Mouse (Mus musculus): Measurements from ENCODE around the gene Bola2.

Gene Bola2

GRCm38 (mm10) chr7:126690737-126691136 lies 4.5 kb upstream of the Bola2 start:
- no peak for DNase-seq

- no peak for DNase-seq
Observed at GRCm38 (mm10) chr7:126691676-126692075, 3.5 kb upstream of the Bola2 start.

- DNase-seq, result no peak
Observed at GRCm38 (mm10) chr7:126692426-126692825, 2.8 kb upstream of the Bola2 start.

- DNase-seq, result peak; percentile 94
Observed at GRCm38 (mm10) chr7:126693256-126693655, 1.9 kb upstream of the Bola2 start.

- no peak for DNase-seq
Observed at GRCm38 (mm10) chr7:126693781-126694180, 1.4 kb upstream of the Bola2 start.

- DNase-seq, result no peak
Observed at GRCm38 (mm10) chr7:126694441-126695051, 655 bp upstream of the Bola2 start.

- DNase-seq, result peak; percentile 90
Observed at GRCm38 (mm10) chr7:126695631-126696207, 518 bp downstream of the Bola2 start, which contains the start of gene Slx1b. Gene Slx1b, minus strand, starts transcription at chr7:126695784.

- DNase-seq, result peak; percentile 37
Observed at GRCm38 (mm10) chr7:126696303-126696702, 1.1 kb downstream of the Bola2 start.

GRCm38 (mm10) chr7:126696886-126697285 lies 1.7 kb downstream of the Bola2 start:
- no peak for DNase-seq

- DNase-seq, result no peak
Observed at GRCm38 (mm10) chr7:126697838-126698237, 2.6 kb downstream of the Bola2 start.

GRCm38 (mm10) chr7:126700063-126701015 lies 5.1 kb downstream of the Bola2 start:
- DNase-seq, result peak; percentile 48

- peak; percentile 99 for DNase-seq
Observed at GRCm38 (mm10) chr7:126701070-126701469, 5.9 kb downstream of the Bola2 start.

- peak; percentile 69 for DNase-seq
Observed at GRCm38 (mm10) chr7:126701559-126702357, 6.6 kb downstream of the Bola2 start.

- peak; percentile 72 for DNase-seq
Observed at GRCm38 (mm10) chr7:126702358-126702757, 7.2 kb downstream of the Bola2 start.

- DNase-seq, result peak; percentile 85
Observed at GRCm38 (mm10) chr7:126702861-126703756, 7.9 kb downstream of the Bola2 start.

- DNase-seq, result peak; percentile 68
Observed at GRCm38 (mm10) chr7:126703757-126704077, 8.5 kb downstream of the Bola2 start.

- peak; percentile 94 for DNase-seq
Observed at GRCm38 (mm10) chr7:126704121-126704980, 9.2 kb downstream of the Bola2 start.

GRCm38 (mm10) chr7:126707442-126708174 lies 12.4 kb downstream of the Bola2 start, which contains the start of gene Coro1a:
Gene Coro1a, minus strand, starts transcription at chr7:126707787.
- DNase-seq, result peak; percentile 81

- no peak for DNase-seq
Observed at GRCm38 (mm10) chr7:126708175-126708952, 13.2 kb downstream of the Bola2 start.
